Mouse (Mus musculus) left cerebral cortex, postnatal 10 days (tissue): ENCODE measurements around the gene Tro. TPM values are rescaled to one million over a fixed set of nuclear protein-coding genes. Genes with fewer than 3 reads are reported as not detected.

Source experiments
- DNase-seq, 2 experiments: peaks; one replicate each; pipeline ENCODE4 v3.0.0; 2021 to 2022; ENCODE audit warnings: low spot score in 2 of 2, mixed read lengths in 1 of 2; ENCODE audit errors: extremely low spot score in 1 of 2
- intact Hi-C: fragments of 180-260 bp; cut with DNase I; formaldehyde crosslinking; loops from one replicate; pipeline ENCODE4 v1.15.1; 2025
- total RNA-seq, 2 experiments: library from RNA; stranded (reverse); gene quantifications; 2 replicates each; pipeline ENCODE4 v1.2.3; 2021

Gene Tro
- total RNA-seq = 100 to 1,000 TPM; 153 to 162 TPM

GRCm38 (mm10) chrX:150656908-150657796 lies at the start of gene Tro:
TSS of gene Tro (minus strand) at chrX:150657583.
- DNase-seq = peak; percentile 34 to 64
- intact Hi-C loops = loop anchor here (10.0 kb wide), 2 partner anchors 142 to 328 kb away; no protein-coding TSS in a partner anchor

GRCm38 (mm10) chrX:150677505-150677904 lies 20.1 kb upstream of the Tro start:
- intact Hi-C loops = no loop called here

GRCm38 (mm10) chrX:150662809-150663208 lies 5.4 kb upstream of the Tro start:
- no peak for DNase-seq
- intact Hi-C loops = loop anchor here (10.0 kb wide), 1 partner anchor 292 kb away; no protein-coding TSS in a partner anchor

More at GRCm38 (mm10) chrX:150677505-150677904, 20.1 kb upstream of the Tro start:
- no peak for DNase-seq

- intact Hi-C loops = loop anchor here (10.0 kb wide), 2 partner anchors 143 to 327 kb away; no protein-coding TSS in a partner anchor
- DNase-seq = no peak
Measured at GRCm38 (mm10) chrX:150657797-150658118, 375 bp upstream of the Tro start.

GRCm38 (mm10) chrX:150656122-150656907 lies 1.1 kb downstream of the Tro start:
- DNase-seq = peak; percentile 37 to 58
- intact Hi-C loops = loop anchor here (10.0 kb wide), 2 partner anchors 142 to 328 kb away; no protein-coding TSS in a partner anchor

GRCm38 (mm10) chrX:150636421-150636820 lies 21.0 kb downstream of the Tro start:
- intact Hi-C loops = no loop called here
- DNase-seq = no peak

GRCm38 (mm10) chrX:150598882-150599281 lies 58.5 kb downstream of the Tro start:
- intact Hi-C loops = no loop called here
- DNase-seq = no peak

Other genes starting within 250 kb of the Tro start
- gene Tmem29, start 198.4 kb downstream of the Tro start, total RNA-seq = 10 to 100 TPM; 53.1 to 55.1 TPM
- gene Alas2, start 110.2 kb downstream of the Tro start, total RNA-seq = 10 to 100 TPM in 1 of 2 experiments, 1 to 10 TPM in 1; 7.6 to 13.8 TPM
- 1 to 10 TPM; 3.6 TPM for gene Pfkfb1, start 69.4 kb downstream of the Tro start, total RNA-seq
- 10 to 100 TPM; 16.6 to 16.9 TPM for gene Apex2, start 67.7 kb downstream of the Tro start, total RNA-seq
- gene Maged2, start 156.8 kb upstream of the Tro start, total RNA-seq = 100 to 1,000 TPM in 1 of 2 experiments, 10 to 100 TPM in 1; 92.6 to 101 TPM